Mouse (Mus musculus): ENCODE data around the gene Zbtb16. TPM values are rescaled to one million over a fixed set of nuclear protein-coding genes. Genes with fewer than 3 reads are reported as not detected.

Gene Zbtb16
- total RNA-seq, 2 experiments from 2014 or later: 0.77 to 1.7 TPM

DNA sequence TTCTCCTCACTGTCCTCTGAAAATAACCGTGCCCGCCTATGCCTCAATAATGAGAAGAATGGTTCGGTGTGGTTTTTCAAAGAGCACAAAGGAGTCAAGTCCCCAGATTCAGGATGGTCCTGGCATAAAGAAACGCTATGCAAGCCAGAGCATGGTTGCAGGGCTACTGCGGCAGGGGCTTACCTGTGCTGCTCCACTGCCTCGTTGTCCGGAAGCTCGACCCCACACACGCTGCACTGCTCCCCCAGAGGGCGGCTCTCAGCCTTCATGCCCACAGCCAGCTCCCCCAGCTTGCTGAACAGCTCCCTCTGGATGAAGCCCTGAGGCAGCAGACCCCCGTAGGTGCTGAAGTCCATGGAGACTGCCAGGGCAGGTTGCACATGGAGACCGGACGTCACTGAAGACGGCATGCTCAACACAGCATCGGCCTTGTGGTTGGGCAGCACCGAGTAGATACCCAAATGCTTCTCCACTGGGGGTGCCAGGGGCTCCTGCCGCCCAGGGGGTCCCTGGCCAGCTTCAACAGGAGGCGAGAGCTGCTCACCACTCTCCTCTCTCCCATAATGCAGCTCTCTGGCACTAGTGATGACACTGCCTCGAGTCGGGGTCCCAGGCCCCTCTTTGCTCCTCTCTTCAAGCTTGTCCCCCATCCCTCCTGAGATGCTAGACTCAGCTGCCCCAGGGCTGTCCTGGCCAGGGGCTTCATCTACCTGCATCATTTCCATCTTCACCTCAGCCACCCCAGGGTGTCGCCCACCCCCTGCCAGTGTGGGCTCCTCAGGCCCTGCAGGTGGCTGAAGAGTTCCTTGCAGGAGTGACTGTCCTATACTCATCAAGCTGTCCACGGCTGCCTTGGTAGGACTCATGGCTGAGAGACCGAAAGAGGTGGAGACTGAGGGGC, 4.2 kb downstream of the Zbtb16 start:
- no peak for ATAC-seq (replicated peaks; ENCODE audit: low FRiP score, poor library complexity, severe bottlenecking)

DNA sequence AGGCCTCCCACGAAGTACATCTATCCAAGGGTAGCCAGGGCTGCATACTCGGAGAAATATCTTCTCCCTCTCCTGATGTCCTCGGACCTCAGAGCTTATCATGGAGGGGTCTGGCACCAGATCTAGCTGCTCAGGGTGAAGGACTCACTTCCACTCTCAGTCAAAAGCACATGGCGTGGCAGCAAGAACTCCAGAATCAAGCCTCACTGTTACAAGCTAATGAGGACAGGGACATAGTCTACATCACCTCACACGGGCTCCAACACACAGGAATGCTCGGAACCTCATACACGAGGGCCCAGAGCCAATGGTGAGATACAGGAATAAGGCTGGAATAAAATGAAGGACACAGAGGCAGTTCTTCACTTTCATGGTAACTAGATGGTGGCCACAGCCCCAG, 7.2 kb downstream of the Zbtb16 start:
- ATAC-seq (replicated peaks; ENCODE audit: low FRiP score, poor library complexity, severe bottlenecking): no peak

DNA sequence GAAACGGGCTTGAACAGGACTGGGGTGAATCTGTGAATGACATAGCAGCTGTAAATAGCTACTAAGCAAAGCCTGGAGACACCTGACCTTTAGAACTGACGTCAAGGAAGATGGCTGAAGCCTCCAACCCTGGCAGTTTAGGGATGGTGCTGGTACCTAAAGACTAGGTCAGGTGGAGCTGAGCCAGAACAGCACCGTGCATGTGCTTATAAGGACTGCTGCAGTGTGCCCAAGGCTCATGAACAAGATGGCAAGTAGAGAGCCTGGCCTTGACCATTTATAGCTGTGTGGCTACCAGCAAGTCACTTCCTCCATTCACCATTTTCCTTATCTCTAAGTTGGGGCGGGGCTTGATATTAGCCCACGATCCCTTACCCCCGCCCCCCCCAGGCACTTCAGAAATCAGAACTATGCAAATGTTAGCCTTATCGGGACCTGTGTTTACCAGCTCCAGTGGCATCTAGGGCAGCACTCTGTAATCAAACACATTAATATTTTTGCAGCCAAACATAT, 9.6 kb downstream of the Zbtb16 start:
- ATAC-seq (replicated peaks; ENCODE audit: low FRiP score, poor library complexity, severe bottlenecking): no peak

DNA sequence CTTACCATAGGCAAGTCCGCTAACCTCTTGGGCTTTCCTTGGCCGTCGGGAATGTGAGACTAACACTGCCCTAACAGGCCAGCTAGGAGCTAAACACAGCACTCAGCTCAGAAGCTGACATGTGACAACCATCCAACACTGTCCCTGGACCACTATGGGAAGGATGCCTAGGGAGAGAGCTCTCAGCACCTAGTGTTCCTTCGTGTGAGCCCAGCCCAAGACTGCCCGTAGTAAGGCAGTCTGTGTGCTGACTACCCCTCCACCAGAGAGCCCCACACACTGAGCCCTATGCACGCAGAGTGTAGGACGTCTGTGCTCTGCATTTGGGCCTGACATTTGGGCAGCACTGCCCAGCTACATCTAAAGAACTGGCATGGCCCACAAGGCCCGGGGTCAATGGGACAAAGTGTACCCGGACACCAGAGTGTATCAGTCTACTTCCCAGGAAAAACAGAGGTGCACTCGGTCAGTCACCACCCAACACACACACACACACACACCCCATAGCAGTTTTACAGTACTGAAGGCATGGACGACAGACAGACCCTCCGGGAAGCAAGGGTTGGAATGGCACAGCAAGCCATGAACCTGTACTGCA, 11.4 kb downstream of the Zbtb16 start:
- ATAC-seq (replicated peaks; ENCODE audit: low FRiP score, poor library complexity, severe bottlenecking): no peak

DNA sequence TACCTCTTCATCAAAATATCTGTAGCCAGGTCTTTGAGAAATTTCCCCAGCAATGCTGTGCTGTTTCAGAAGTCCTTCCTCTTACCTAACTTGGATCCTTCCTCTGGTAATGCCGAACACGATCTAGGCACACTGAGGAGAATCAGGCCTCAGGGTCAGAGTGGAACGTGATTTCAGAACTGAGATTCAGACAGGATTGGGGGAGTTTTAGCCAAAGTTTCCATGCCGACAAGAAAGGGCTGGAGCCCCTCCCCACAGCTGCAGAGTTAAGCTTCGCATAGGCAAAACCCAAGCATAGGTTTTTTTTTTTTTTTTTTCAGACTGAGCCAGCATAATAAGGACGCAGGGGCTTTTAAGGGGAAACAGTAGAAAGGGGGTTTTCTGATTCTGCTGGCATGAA, 12.2 kb downstream of the Zbtb16 start:
- ATAC-seq (replicated peaks; ENCODE audit: low FRiP score, poor library complexity, severe bottlenecking): no peak

DNA sequence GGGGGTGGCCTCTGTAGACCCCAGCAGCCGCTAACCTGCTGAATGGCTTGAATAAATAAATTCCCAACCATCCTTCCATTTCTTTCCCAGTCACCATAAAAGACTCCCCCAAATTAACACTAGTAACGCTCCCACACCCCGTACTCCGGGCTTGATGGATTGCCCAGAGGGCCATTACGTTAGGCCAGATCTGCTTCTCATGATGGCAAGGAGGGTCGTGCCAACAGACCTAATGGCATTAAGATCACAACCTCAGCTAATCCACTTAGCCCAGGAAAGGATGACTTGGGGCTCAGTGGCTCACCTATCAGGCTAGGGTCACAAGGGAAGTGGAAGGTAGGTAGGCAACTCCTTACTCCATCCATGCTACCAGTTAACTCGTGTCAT, 12.7 kb downstream of the Zbtb16 start:
- no peak for ATAC-seq (replicated peaks; ENCODE audit: low FRiP score, poor library complexity, severe bottlenecking)

DNA sequence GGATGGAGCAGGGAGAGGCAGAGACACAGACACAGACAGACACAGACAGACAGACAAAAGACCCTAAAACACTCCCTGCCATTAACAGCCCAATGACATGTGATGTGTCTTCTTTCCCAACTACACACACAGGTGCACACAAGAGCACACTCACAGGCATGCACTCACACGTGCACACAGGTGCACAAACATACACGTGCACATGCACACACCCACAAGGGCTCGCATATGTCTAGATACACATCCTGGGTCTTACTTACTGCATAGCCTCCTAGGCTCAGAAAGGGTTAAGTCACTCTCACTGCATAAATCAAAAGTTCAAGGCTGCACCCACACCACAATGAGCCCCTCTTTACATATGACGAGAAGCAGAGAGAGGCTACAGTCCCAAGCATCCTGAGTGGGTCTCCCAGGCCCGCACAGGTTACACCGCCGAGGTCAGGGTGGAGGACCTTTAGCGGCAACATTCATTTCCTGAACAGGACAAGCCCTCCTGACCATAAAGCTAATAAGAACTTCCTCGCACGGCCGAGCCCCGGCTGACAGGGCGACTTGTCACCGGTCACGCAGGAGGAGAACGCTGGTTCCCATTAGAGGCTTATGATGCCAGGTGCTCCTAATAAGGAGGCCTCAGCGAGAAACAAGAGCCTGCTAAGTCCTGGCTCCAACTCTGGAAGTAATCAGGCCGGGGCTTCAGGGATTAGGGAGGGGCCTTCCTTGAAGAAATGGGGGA, 13.3 kb downstream of the Zbtb16 start:
- no peak for ATAC-seq (replicated peaks; ENCODE audit: low FRiP score, poor library complexity, severe bottlenecking)

DNA sequence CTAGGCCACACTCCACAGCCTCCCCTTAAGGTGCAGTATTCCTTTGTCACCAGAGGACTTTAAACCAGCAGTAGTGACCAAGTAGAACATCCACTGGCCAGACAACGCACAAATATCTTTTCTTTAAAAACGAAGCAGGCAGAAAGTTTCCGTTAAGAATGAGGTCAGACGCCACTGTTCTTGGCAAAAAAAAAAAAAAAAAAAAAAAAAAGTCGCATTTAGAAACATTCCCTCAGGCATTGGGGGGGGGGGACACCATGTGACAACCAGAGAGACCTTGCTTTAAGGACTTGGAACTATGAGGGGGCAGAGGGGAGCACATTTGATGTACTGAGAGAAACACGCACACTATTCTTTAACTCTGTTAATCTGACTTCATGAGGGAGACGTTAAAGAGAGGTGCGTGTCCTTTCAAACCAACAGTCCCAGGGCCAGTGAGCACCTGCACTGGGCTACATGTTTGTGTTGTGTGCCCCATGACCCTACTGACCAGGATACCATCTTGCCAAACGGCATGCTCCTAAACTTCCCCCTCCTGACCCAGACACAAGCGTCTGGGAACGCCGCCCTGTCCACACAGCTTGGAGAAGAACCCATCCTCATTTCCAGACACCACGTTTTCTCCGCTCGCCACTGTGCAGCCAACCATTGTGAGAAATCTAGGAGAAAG, 14.0 kb downstream of the Zbtb16 start:
- no peak for ATAC-seq (replicated peaks; ENCODE audit: low FRiP score, poor library complexity, severe bottlenecking)

DNA sequence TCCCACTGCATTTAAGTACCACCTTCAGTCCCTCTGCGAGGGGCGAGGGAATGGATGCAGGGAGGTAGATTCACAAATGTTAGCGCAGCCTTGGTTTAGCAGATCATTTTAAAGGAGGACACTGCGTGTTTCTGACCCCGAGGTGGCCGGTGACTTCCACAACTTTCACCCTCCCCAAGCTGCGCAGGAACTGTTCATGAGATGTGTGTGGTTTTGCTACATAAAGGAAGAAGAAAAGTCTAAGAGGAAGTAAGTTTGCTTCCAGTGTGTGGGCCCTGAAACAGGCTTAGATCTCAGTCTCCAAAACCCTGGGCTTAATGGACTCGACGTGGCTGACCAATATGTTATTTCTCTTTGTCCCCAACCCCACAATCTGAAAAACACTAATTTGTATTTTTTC, 14.6 kb downstream of the Zbtb16 start:
- no peak for ATAC-seq (replicated peaks; ENCODE audit: low FRiP score, poor library complexity, severe bottlenecking)

DNA sequence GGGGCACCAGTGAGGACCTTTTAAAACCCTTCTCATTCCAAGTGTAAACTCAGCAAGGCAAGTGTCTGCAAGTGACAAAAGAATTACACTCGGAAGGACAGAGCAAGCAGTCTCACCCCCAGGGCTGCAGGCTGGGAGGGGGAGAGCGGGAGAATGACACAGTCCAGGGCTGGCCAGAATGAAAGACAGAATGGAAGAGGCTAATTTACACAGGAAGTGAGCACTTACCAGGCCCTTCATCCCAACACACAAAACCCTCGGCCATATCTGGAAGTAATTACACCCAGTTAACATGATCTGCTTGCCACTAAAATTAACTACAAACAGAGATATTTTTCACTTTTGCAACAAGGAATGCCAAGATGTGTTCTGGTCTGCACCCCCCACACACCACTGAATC, 15.2 kb downstream of the Zbtb16 start:
- ATAC-seq (replicated peaks; ENCODE audit: low FRiP score, poor library complexity, severe bottlenecking): no peak

DNA sequence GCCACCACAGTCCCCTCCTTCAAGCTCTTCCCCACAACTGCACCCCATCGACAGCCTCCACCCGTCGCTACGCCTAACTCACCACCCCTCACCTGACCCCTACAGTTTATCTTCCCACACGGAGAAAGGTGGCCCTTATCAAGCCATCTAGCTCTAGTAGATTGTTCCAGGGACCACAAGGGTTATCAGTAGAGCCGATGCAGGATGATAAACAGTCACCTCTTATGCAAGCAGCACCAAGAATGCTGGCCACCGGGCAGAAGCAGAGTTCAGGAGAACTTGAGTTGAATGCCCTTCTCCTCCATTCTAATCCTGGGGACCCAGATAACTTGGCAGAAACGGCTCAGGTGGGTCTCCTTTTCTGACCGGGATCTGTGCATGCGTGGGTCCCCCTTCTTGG, 16.3 kb downstream of the Zbtb16 start:
- no peak for ATAC-seq (replicated peaks; ENCODE audit: low FRiP score, poor library complexity, severe bottlenecking)

DNA sequence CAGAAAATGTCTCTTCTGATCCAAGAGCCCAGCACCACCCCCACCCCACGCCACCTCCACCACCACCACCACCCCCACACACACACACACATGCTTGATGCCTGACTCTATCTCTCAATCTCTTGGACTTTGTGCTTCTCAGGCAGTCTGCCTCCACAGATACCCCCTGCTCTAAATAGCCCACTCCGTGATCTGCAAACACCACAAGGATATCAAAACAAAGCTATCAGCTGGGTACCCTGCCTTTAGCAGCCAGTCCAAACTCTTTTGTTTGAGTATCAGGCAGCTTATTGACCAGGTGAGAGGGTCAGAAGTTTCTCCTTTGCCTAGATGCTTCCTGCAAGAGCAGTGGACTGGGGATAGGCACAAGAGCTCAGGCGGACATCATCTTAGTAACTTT, 16.9 kb downstream of the Zbtb16 start:
- no peak for ATAC-seq (replicated peaks; ENCODE audit: low FRiP score, poor library complexity, severe bottlenecking)

DNA sequence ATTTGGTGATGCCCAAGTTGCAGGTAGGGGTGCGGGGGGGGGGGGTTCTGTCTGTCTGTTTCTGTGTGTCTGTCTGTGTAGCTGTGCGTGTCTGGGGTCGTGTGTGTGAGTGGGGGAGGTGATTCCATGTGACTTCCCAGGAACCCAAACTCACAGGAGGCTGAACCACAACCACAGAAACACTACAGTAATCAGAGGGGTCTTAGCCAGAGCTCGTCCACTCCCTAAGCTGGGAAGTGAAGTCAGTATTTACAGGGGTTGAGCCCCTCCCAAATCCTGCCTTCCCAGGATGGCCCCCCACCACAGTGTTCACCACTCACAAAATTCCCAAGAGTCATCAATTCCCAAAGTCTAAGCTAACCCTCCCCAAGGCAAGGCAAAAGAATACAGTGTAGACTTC, 18.1 kb downstream of the Zbtb16 start:
- ATAC-seq (replicated peaks; ENCODE audit: low FRiP score, poor library complexity, severe bottlenecking): no peak

DNA sequence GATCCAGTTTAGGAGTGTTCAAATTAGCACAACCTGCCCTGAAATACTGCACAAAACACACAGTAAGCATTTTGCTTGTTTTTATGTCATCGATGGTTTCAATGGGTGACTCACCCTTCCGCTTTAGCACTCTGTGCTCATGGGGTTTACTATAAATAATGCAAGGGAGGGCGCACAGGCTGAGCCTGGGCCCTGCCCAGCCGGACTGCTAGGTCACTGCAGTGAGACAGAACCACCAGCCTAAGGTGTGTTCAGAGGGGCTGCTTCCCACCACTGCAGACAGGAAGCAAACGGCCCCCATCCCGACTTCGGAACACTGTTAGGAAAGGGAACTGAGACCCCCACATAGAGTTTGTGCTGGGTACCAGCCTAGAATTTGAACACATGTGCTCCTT, 18.6 kb downstream of the Zbtb16 start:
- ATAC-seq (replicated peaks; ENCODE audit: low FRiP score, poor library complexity, severe bottlenecking): no peak

DNA sequence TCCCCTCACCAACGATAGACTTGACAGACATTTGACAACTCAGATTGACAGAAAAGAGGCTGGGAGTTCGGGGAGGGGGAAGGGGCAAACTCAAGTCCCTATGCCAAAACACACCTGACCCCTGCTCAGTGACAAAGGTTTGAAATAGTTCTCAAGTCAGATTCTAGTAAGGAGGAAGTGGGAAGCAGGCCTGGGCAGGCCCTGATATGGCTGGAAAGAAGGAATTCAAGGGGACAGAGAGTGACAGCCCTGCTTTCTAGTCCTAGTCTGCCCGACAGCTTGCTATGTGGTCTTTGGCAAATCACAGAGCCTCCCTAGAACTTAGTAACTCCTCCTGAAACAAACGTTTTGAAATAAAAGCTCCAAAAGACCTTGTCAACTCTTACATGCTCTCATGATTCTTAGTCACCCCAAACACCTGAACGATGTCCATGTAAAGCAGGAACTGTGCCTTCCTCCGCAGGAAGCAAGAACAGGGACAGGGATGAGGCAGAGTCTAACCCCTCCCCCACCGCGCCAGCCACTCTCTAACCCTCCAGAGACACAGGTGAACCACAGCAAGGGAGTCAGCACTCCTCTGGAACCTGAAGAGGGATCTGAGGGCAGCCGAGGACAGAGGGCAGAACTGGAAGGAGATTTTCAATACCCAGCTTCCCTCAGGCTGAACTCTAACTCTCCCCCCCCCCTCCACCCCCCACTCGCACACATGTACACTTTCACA, 19.2 kb downstream of the Zbtb16 start:
- ATAC-seq (replicated peaks; ENCODE audit: low FRiP score, poor library complexity, severe bottlenecking): no peak

DNA sequence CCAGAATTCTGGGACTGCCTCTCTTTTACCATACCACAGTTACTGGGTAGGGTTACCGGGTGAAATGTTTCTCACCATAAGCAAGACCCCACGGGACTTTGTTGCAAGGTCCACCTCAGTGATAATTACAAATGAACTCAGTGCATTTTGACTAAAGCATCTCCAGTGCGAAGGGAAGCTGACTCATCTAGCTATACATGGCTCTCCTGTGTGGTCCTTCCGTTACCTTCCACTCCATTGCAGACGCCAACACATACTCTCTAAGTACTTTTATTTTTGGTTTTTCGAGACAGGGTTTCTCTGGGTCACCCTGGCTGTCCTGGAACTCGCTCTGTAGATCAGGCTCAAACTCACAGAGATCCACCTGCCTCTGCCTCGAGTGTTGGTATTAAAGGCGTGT, 19.9 kb downstream of the Zbtb16 start:
- ATAC-seq (replicated peaks; ENCODE audit: low FRiP score, poor library complexity, severe bottlenecking): no peak

DNA sequence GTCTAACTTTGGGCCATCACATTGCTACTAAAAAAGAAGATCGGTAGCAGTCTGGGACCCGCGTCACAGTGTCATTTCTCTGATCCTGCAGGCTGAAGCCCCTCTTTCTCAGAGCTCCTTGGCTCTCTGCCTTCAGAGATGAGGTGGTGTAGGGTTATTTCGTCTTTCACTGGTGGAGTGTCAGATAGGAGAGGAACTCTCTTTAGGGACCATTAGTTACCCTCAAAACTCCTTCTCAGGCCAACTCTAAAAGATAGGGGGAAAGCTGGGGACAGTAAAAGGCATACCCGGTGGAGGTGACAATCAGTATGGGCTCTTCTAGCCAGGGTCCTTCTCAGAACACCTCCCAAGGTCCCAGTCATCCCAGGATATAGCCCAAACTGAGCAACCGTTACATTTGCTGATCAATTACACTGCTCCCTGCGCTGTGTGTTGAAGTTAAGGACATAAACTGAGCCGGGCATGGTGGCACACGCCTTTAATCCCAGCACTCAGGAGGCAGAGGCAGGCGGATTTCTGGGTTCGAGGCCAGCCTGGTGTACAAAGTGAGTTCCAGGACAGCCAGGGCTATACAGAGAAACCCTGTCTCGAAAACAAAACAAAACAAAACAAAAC, 21.0 kb downstream of the Zbtb16 start:
- peak; percentile 59 for ATAC-seq (replicated peaks; ENCODE audit: low FRiP score, poor library complexity, severe bottlenecking)

DNA sequence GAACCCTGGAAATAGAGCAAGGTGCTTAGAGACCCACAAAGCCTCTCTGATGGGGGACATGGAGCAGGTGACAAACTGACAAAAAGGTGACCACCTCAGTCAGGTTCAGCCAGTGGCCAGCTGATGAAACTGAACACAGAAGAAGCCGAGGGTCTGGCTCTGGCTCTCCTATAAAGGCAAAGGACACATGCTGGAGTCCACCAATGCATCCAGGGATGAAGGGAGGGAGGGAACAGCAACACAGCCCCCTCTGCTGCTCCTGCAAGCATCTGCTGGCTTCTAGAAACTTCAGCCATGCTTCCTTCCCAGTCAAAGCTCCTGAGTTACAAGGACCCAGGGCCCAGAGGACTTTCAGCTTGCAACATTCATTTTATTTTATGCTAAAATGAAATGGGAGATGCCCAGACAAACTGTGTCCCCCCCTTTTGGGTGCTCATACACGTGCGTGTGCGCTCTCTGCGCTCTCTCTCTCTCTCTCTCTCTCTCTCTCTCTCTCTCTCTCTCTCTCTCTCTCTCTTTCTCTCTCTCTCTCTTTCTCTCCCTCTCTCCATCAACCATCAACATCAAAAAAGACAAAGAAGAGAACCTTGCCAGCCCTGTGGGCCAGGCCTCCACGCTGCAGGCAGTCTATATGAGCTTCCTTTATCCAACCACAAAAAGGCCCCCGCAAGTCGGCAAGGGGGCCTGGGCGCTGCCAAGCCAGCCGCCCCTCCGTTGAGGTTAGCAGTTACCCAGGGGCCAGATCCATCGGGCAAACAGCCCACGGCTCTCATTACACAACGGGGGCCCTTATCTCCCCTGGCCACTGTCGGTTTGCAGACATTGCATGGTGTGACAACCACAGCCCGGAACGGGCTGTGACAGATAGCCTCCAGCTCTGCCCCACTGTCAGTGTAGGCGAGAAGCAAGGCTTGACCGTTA, 21.8 kb downstream of the Zbtb16 start:
- ATAC-seq (replicated peaks; ENCODE audit: low FRiP score, poor library complexity, severe bottlenecking): peak; percentile 64

Data from erythroblast, adult 5-6 weeks (primary cell).